Mouse (Mus musculus) embryonic facial prominence, embryonic 14.5 days (tissue): ENCODE measurements around the gene Golm1. TPM values are rescaled to one million over a fixed set of nuclear protein-coding genes. Genes with fewer than 3 reads are reported as not detected.

Experiments
- ATAC-seq: fragments of 200-750 bp; cut with Nextera tagmentation; 2 replicates; pipeline ENCODE4 v1.8.0; 2017; ENCODE audit warnings: low read depth, moderate number of reproducible peaks, moderate TSS enrichment
- DNase-seq: peaks from one replicate; pipeline ENCODE4 v3.0.0-alpha.2; 2015; ENCODE audit warnings: low spot score
- H3K27ac ChIP-seq: fragments of 300-500 bp; sonication (generic); replicated peaks from 2 replicates; pipeline ENCODE4 v1.5.1; 2014; ENCODE audit warnings: low read depth, mild to moderate bottlenecking, low read length, moderate library complexity
- H3K27me3 ChIP-seq: fragments of 300-500 bp; sonication (generic); replicated peaks from 2 replicates; pipeline ENCODE4 v1.6.1; 2014; ENCODE audit warnings: low read length; ENCODE audit not compliant: control insufficient read depth, insufficient read depth
- H3K36me3 ChIP-seq: fragments of 300-500 bp; sonication (generic); 2 replicates; pipeline ENCODE4 v1.6.1; 2014; ENCODE audit warnings: low read length, mixed read lengths; ENCODE audit not compliant: control insufficient read depth, insufficient read depth
- H3K4me1 ChIP-seq: fragments of 300-500 bp; sonication (generic); 2 replicates; pipeline ENCODE4 v1.6.1; 2014; ENCODE audit warnings: antibody characterized with exemption, low read length; ENCODE audit not compliant: control insufficient read depth, insufficient read depth
- H3K4me2 ChIP-seq: fragments of 300-500 bp; sonication (generic); 2 replicates; pipeline ENCODE4 v1.6.1; 2014; ENCODE audit warnings: low read depth, mild to moderate bottlenecking, low read length, moderate library complexity, mixed read lengths
- H3K4me3 ChIP-seq: fragments of 300-500 bp; sonication (generic); 2 replicates; pipeline ENCODE4 v1.5.1; 2014; ENCODE audit warnings: low read depth, mild to moderate bottlenecking, low read length
- H3K9ac ChIP-seq: fragments of 300-500 bp; sonication (generic); 2 replicates; pipeline ENCODE4 v1.6.1; 2014; ENCODE audit warnings: low read depth, mild to moderate bottlenecking, low read length, moderate library complexity, mixed read lengths
- H3K9me3 ChIP-seq: fragments of 300-500 bp; sonication (generic); 2 replicates; pipeline ENCODE4 v1.6.1; 2016; ENCODE audit warnings: low read length; ENCODE audit not compliant: control insufficient read depth
- WGBS: fragments of 180-500 bp; shearing (Covaris S2); extraction: QIAGEN DNeasy Blood & Tissue Kit; methylation state at CpG from one replicate; pipeline ENCODE4 v1.1.7; 2014; 5-methylcytosine and 5-hydroxymethylcytosine counted together
- polyA plus RNA-seq: library from polyadenylated mRNA; unstranded; fragments of >200 nt; fragmentation: Nextera tagmentation; extraction: Ambion mirVana; gene quantifications from 2 replicates; pipeline ENCODE4 v1.2.1, GENCODE M21; 2014

Golm1 gene
- polyA plus RNA-seq, 1 experiment from 2014 or later = 42.3 TPM

DNA sequence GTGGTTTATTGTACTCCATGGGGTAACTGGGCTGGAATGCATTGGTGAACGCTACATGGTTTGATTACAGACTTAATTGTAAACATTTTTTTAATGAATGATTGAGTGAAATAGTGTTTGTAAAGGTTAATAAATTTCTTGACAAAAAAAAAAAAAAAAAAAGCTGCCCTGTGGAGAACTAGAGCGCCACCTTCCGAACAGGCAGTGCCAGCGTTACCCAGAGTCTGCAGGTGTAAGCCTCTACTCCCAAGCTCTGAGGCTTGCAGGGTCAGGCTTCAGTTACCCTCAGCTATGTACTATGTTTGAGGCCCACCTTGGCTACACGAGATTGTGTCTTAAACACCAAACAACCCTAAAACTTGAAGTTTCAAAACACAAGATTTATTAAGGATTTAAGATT, 41.0 kb downstream of the Golm1 start:
- WGBS = 74% methylated on average over 5 of the region's 5 CpGs

GRCm38 (mm10) chr13:59626739-59627138, 48.9 kb downstream of the Golm1 start:
- H3K4me1 ChIP-seq = no peaks in the 10 kb centered on the region
- WGBS = 81% methylated on average over 7 of the region's 7 CpGs
- no peak overlapping the region for H3K4me3 ChIP-seq
- DNase-seq (no peak), ATAC-seq (no peak)
- H3K9me3 ChIP-seq = no peaks in the 10 kb centered on the region
- H3K27ac ChIP-seq = no peak overlapping the region
- H3K4me2 ChIP-seq = no peak overlapping the region
- H3K9ac ChIP-seq = no peak overlapping the region
- H3K27me3 ChIP-seq = no peaks in the 10 kb centered on the region
- peaks cover 90% of the 10 kb centered on the region for H3K36me3 ChIP-seq

More for the DNA sequence above, 41.0 kb downstream of the Golm1 start:
- no peak for DNase-seq
- Histone ChIP-seq H3K36me3 (peaks cover 82% of the 10 kb centered on the region), H3K4me1 (no peaks in the 10 kb centered on the region), H3K9me3 (no peaks in the 10 kb centered on the region), H3K27ac (no peak overlapping the region), H3K9ac (no peak overlapping the region), H3K27me3 (no peaks in the 10 kb centered on the region), H3K4me3 (no peak overlapping the region), H3K4me2 (no peak overlapping the region)
- no peak for ATAC-seq

GRCm38 (mm10) chr13:59624903-59625302, 50.7 kb downstream of the Golm1 start:
- Histone ChIP-seq H3K9ac (no peak overlapping the region), H3K27me3 (no peaks in the 10 kb centered on the region), H3K4me1 (no peaks in the 10 kb centered on the region), H3K4me3 (no peak overlapping the region), H3K9me3 (no peaks in the 10 kb centered on the region), H3K36me3 (peaks cover 90% of the 10 kb centered on the region), H3K27ac (no peak overlapping the region), H3K4me2 (no peak overlapping the region)
- ATAC-seq (0 out of 2 replicates have a peak, but pooled peaks have one; percentile 44), DNase-seq (peak; percentile 32)
- 67% methylated on average over 5 of the region's 5 CpGs for WGBS

GRCm38 (mm10) chr13:59624389-59624788, 51.2 kb downstream of the Golm1 start:
- no peak overlapping the region for H3K4me3 ChIP-seq
- H3K27ac ChIP-seq = no peak overlapping the region
- H3K4me1 ChIP-seq = no peaks in the 10 kb centered on the region
- 66% methylated on average over 3 of the region's 3 CpGs for WGBS
- H3K27me3 ChIP-seq = no peaks in the 10 kb centered on the region
- H3K9me3 ChIP-seq = no peaks in the 10 kb centered on the region
- DNase-seq (peak; percentile 51), ATAC-seq (peak; percentile 62; the same call in 1 of the 2 replicates)
- no peak overlapping the region for H3K4me2 ChIP-seq
- no peak overlapping the region for H3K9ac ChIP-seq
- peaks cover 87% of the 10 kb centered on the region for H3K36me3 ChIP-seq

DNA sequence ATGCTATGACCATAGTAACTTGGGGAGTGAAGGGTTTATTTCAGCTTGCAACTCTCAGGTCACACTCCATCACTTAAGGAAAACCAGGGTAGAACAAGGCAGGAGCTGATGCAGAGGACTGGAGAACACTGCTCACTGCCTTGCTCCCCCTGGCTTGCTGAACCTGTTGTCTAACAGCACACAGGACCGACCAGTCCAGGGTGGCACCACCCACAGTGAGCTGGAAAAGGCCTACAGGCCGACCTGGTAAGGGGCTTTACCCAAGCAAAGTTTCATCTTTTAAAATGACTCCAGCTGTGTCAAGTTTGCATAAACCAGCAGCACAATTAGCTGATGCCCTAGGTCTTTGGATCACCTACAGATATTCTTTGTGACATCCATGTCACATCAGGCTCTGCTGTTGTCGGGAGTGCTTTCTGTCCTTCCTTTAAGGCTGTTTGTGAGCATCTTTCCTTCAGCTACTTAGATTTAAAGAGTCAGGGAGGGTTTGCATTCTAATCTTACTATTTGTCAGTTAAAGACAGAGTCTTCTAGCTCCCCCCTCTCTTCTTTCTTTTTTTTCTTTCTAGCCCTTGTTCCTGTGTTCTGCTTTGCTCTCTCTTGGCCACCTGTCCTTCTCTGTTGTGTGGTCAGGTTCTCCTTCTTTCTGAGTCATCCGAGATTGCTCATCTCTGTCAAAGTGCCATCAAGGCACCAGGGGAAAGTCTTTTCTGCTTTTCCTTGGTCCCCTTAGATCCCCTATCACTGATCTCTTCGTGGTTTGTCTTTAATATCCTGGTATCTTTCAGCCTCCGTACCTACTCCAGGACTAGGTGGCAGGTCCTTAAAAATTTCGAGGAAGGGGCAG, 53.7 kb downstream of the Golm1 start:
- Histone ChIP-seq H3K9ac (no peak overlapping the region), H3K27ac (no peak overlapping the region), H3K27me3 (no peaks in the 10 kb centered on the region), H3K4me1 (no peaks in the 10 kb centered on the region), H3K9me3 (no peaks in the 10 kb centered on the region), H3K4me3 (no peak overlapping the region), H3K36me3 (peaks cover 87% of the 10 kb centered on the region), H3K4me2 (no peak overlapping the region)
- DNase-seq (no peak), ATAC-seq (no peak)
- 85% methylated on average over 7 of the region's 7 CpGs for WGBS

DNA sequence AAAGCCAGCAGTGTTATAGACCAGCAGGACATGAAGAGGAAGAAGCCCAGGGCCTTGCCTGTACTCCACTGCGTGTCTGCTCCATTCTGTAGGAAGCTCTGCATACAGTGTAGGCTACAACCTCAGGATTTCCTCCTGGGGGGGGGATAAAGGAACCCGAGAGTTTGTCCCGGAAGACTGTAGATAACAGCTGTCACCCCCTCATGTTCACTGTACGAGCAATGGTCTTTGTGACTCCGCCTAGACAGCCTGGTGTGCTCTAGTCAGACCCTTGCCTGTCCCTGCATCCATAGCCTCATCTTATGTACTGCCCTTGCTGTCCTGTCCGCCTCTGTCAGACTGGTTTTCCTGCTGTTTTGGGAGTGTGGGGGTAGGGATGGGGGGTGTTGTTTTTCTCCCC, 57.1 kb downstream of the Golm1 start:
- WGBS = 88% methylated on average over 6 of the region's 6 CpGs
- ATAC-seq (no peak), DNase-seq (no peak)
- Histone ChIP-seq H3K9ac (no peak overlapping the region), H3K4me2 (no peak overlapping the region), H3K27me3 (no peaks in the 10 kb centered on the region), H3K27ac (no peak overlapping the region), H3K36me3 (peaks cover 83% of the 10 kb centered on the region), H3K4me3 (no peak overlapping the region), H3K9me3 (no peaks in the 10 kb centered on the region), H3K4me1 (no peaks in the 10 kb centered on the region)

DNA sequence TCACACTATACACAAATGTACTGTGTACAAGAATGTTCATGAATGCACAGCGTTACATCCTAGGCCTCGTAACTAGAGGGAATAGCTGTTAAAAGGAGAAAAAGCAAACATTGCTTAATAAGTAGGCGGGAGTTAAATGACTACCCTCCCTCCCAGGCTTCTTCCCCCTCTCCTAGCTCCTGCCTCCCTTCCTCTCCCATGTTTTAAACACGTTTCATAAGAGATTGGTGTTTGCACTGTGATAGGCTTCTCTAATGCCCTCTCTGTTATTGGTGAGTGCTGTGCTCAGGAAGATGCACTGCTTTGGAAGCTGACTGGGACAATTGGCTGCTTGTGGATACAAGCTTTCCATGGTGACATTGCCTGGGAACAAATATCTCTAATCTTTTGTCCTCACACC, 60.1 kb downstream of the Golm1 start:
- ATAC-seq (no peak), DNase-seq (no peak)
- H3K4me3 ChIP-seq = no peak overlapping the region
- H3K4me2 ChIP-seq = no peak overlapping the region
- H3K27me3 ChIP-seq = no peaks in the 10 kb centered on the region
- no peaks in the 10 kb centered on the region for H3K9me3 ChIP-seq
- H3K9ac ChIP-seq = no peak overlapping the region
- no peaks in the 10 kb centered on the region for H3K4me1 ChIP-seq
- H3K36me3 ChIP-seq = peaks cover 84% of the 10 kb centered on the region
- 81% methylated on average over 4 of the region's 4 CpGs for WGBS
- no peak overlapping the region for H3K27ac ChIP-seq

DNA sequence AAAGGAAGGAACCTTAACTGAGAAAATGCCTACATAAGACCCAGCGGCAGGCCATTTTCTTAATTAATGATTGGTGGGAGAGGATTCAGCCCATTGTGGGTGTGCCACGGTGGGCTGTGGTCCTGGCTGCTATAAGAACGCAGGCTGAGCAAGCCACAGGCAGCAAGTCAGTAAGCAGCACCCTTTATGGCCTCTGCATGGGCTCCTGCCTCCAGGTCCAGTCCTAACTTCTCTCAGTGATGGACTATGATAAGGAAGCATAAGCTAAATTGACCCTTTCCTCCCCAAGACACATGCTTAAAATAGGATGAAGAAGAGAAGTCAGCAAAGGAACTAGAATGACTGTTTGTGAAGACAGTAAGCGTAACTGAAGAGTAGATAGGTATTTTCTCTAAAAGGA, 60.5 kb downstream of the Golm1 start:
- DNase-seq = no peak
- H3K9me3 ChIP-seq = no peaks in the 10 kb centered on the region
- H3K36me3 ChIP-seq = peaks cover 84% of the 10 kb centered on the region
- over 99% methylated on average over 4 of the region's 4 CpGs for whole genome bisulfite sequencing
- H3K27ac ChIP-seq = no peak overlapping the region
- H3K4me2 ChIP-seq = no peak overlapping the region
- no peaks in the 10 kb centered on the region for H3K4me1 ChIP-seq
- H3K4me3 ChIP-seq = no peak overlapping the region
- H3K27me3 ChIP-seq = no peaks in the 10 kb centered on the region
- H3K9ac ChIP-seq = no peak overlapping the region
- ATAC-seq = no peak

DNA sequence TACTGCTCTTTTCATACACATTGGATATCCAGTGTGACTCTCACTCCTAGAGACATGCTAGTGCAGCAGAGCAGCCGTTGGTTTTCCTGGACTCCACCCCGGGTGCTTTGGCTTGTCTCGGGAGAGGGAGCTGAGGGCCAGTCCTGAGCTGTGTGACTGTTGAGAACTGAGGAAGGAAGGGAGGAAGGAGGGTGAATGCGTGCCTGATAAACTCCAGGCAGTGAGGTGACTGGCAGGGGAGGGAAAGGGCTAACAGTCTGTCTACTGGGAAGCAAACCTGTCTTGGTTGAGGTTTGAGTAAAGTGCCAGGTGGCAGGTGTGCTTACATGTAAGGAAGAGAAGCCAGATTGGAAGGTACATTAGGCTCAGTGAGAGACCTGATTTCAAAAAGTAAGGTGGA, 61.7 kb downstream of the Golm1 start:
- Histone ChIP-seq H3K9ac (no peak overlapping the region), H3K27ac (no peak overlapping the region), H3K27me3 (no peaks in the 10 kb centered on the region), H3K4me3 (no peak overlapping the region), H3K4me1 (no peaks in the 10 kb centered on the region), H3K36me3 (peaks cover 87% of the 10 kb centered on the region), H3K4me2 (no peak overlapping the region), H3K9me3 (no peaks in the 10 kb centered on the region)
- DNase-seq (no peak), ATAC-seq (no peak)
- WGBS = 84% methylated on average over 4 of the region's 4 CpGs
